Mouse (Mus musculus): Measurements from ENCODE around the gene Gm16867.
"Not testable (repeated sequence)": the region's sequence is repeated elsewhere in the genome, so short reads cannot be mapped to it uniquely, and the experiment has no call there.

The Gm16867 gene

GRCm38 (mm10) chr14:69464465-69464864 lies 38.7 kb downstream of the Gm16867 start:
- not testable (repeated sequence) for DNase-seq

- not testable (repeated sequence) for DNase-seq
Observed at GRCm38 (mm10) chr14:69457691-69458090, 45.5 kb downstream of the Gm16867 start.

- DNase-seq: not testable (repeated sequence)
Observed at GRCm38 (mm10) chr14:69454640-69455039, 48.5 kb downstream of the Gm16867 start.

- DNase-seq: not testable (repeated sequence)
Observed at GRCm38 (mm10) chr14:69448845-69449244, 54.3 kb downstream of the Gm16867 start.

- not testable (repeated sequence) for DNase-seq
Observed at GRCm38 (mm10) chr14:69447006-69447405, 56.2 kb downstream of the Gm16867 start.

- not testable (repeated sequence) for DNase-seq
Observed at GRCm38 (mm10) chr14:69443092-69443692, 60.0 kb downstream of the Gm16867 start.

- DNase-seq: not testable (repeated sequence)
Observed at GRCm38 (mm10) chr14:69440955-69441354, 62.2 kb downstream of the Gm16867 start.

GRCm38 (mm10) chr14:69438678-69439214 lies 64.4 kb downstream of the Gm16867 start:
- DNase-seq: not testable (repeated sequence)

GRCm38 (mm10) chr14:69421003-69421402 lies 82.2 kb downstream of the Gm16867 start:
- not testable (repeated sequence) for DNase-seq

- not testable (repeated sequence) for DNase-seq
Observed at GRCm38 (mm10) chr14:69417545-69417944, 85.6 kb downstream of the Gm16867 start.

Measured in cerebellum, postnatal 25 days (tissue).